Mouse (Mus musculus) lung, postnatal 0 days (tissue): ENCODE results near the gene Dck.
A peak's percentile ranks its signal among the peaks of the same experiment; 100 is the strongest.

ENCODE experiments used
- CTCF ChIP-seq: IDR thresholded peaks from 2 replicates; pipeline ENCODE4 v1.5.1; 2016; ENCODE audit warnings: antibody characterized with exemption, mild to moderate bottlenecking
- EP300 ChIP-seq: IDR thresholded peaks from 2 replicates; pipeline ENCODE4 v1.6.1; 2016; ENCODE audit warnings: antibody characterized with exemption, mild to moderate bottlenecking, control low read depth

GRCm38 (mm10) chr5:88720116-88721002 is 44.4 kb upstream of the Dck start, which contains the start of gene Mob1b:
- TF ChIP-seq CTCF: no peak
- TF ChIP-seq EP300: 0 out of 2 replicates have a peak, but pooled peaks have one; percentile 19
